Comparison of ENCODE assay signal across 9 mouse cellular contexts in the genomic region with DNA sequence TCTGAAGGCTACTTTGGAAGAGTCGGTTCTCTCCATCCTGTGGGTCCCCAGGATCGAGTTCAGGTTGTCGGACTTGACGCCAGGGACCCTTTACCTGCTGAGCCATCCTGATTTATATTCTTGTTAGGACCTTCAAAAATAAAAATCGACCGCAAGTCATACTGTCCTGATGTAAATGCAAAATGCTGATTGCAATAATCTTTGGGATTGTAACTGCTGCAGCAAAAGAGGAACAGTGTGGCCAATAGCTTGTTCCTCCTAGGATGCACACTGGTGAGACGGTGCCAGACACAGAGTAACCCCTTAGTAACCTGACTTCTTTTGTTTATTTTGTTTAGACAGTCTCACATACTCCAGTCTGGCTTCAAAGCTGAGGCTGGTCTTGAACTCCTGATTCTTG. TPM values are rescaled to one million over a fixed set of nuclear protein-coding genes. Genes with fewer than 3 reads are reported as not detected.
DNase-seq lines count a peak whose midpoint lies in the region; ATAC-seq and TF ChIP-seq lines count a peak whose summit lies in the region.
"Had no signal": no experiment of that assay in that cellular context is flagged by ENCODE, and none has a peak within 500 bp of the region (broad histone marks: within the 10 kb centered on the region; RNA-seq: fewer than 3 reads in every experiment).

No protein-coding gene starts in this region.

- H3K9me3 ChIP-seq in kidney, embryonic 14.5 days (ENCODE audit: control insufficient read depth, low read length): no peaks in the 10 kb centered on the region
- no peaks in the 10 kb centered on the region for H3K9me3 ChIP-seq in embryonic facial prominence, embryonic 15.5 days (replicated peaks)
- no peaks in the 10 kb centered on the region for H3K9me3 ChIP-seq in intestine, postnatal 0 days (ENCODE audit: control insufficient read depth)

- peak overlapping the region; percentile 80; the same call in 1 of the 2 replicates for H3K9ac ChIP-seq in kidney, embryonic 14.5 days (ENCODE audit: low read depth, low read length)
- H3K9ac ChIP-seq in embryonic facial prominence, embryonic 15.5 days: no peak overlapping the region
- H3K9ac ChIP-seq in intestine, postnatal 0 days (ENCODE audit: low read depth, low read length): no peak overlapping the region

- H3K4me1 ChIP-seq in kidney, embryonic 14.5 days (ENCODE audit: control insufficient read depth, insufficient read depth, low read length): 0 out of 2 replicates have a peak, but pooled peaks cover 4% of the 10 kb centered on the region
- no peaks in the 10 kb centered on the region; the same call in 1 of the 2 replicates for H3K4me1 ChIP-seq in kidney, adult 2 months (ENCODE audit: control insufficient read depth, insufficient read depth, low read length)
- peaks cover 16% of the 10 kb centered on the region; the same call in 1 of the 2 replicates for H3K4me1 ChIP-seq in embryonic facial prominence, embryonic 15.5 days
- H3K4me1 ChIP-seq in intestine, postnatal 0 days (replicated peaks; ENCODE audit: control insufficient read depth, insufficient read depth, low read length): no peaks in the 10 kb centered on the region

- intact Hi-C loops in left cerebral cortex, postnatal 25 days (cut with DNase I): no loop called here

- peak overlapping the region; percentile 90; the same call in 1 of the 2 replicates for H3K27ac ChIP-seq in kidney, embryonic 14.5 days (ENCODE audit: low read depth, low read length)
- no peak overlapping the region for H3K27ac ChIP-seq in kidney, adult 2 months (ENCODE audit: insufficient read depth, low read depth, low read length)
- peak overlapping the region; percentile 82; the same call in 1 of the 2 replicates for H3K27ac ChIP-seq in embryonic facial prominence, embryonic 15.5 days (replicated peaks)
- H3K27ac ChIP-seq in intestine, postnatal 0 days (ENCODE audit: low read depth, low read length): no peak overlapping the region

- TF ChIP-seq POLR2A in kidney, adult 2 months (IDR thresholded peaks at IDR 0.05; ENCODE audit: low read depth, low read length): no peak
- TF ChIP-seq POLR2A in myocyte (IDR thresholded peaks at IDR 0.05; ENCODE audit: insufficient read length, low read depth): no peak

- no peak for ATAC-seq in kidney, embryonic 14.5 days (ENCODE audit: low FRiP score, low TSS enrichment)
- ATAC-seq in embryonic facial prominence, embryonic 15.5 days (ENCODE audit: insufficient number of reproducible peaks, low FRiP score, low TSS enrichment, low read depth): no peak
- ATAC-seq in intestine, postnatal 0 days: no peak
- ATAC-seq in inflammation-experienced regulatory T-cells, adult 6 months: no peak

- H3K4me2 ChIP-seq in kidney, embryonic 14.5 days (replicated peaks; ENCODE audit: low read depth, low read length): peak overlapping the region; percentile 97
- H3K4me2 ChIP-seq in embryonic facial prominence, embryonic 15.5 days (replicated peaks): peak overlapping the region; percentile 91
- H3K4me2 ChIP-seq in intestine, postnatal 0 days (replicated peaks; ENCODE audit: low read depth): peak overlapping the region; percentile 95
- H3K4me2 ChIP-seq in myocyte (ENCODE audit: low read depth): no peak overlapping the region

- H3ac ChIP-seq in myocyte (ENCODE audit: control insufficient read depth, insufficient read length): peak overlapping the region; percentile 81

- no peak for TF ChIP-seq CTCF in kidney, adult 2 months (conservative IDR thresholded peaks at IDR 0.05; ENCODE audit: insufficient read depth, insufficient read length, low read depth, low read length)
- no peak for TF ChIP-seq CTCF in intestine, postnatal 0 days (IDR thresholded peaks at IDR 0.05; ENCODE audit: low read depth)

- H3K79me2 ChIP-seq in myocyte (ENCODE audit: control insufficient read depth, insufficient read depth): no peaks in the 10 kb centered on the region

- H3K27me3 ChIP-seq in kidney, embryonic 14.5 days (ENCODE audit: control insufficient read depth, insufficient read depth, low read length): no peaks in the 10 kb centered on the region
- no peaks in the 10 kb centered on the region for H3K27me3 ChIP-seq in kidney, adult 2 months (replicated peaks; ENCODE audit: control insufficient read depth, insufficient read depth, low read length)
- H3K27me3 ChIP-seq in embryonic facial prominence, embryonic 15.5 days: no peaks in the 10 kb centered on the region
- H3K27me3 ChIP-seq in intestine, postnatal 0 days (replicated peaks; ENCODE audit: control insufficient read depth, insufficient read depth, low read length): no peaks in the 10 kb centered on the region
- H3K27me3 ChIP-seq in myocyte (ENCODE audit: control insufficient read depth, insufficient read depth, insufficient read length): no peaks in the 10 kb centered on the region

- H3K36me3 ChIP-seq in kidney, embryonic 14.5 days (ENCODE audit: control insufficient read depth, insufficient read depth, low read length): peaks cover 17% of the 10 kb centered on the region; the same call in 1 of the 2 replicates
- H3K36me3 ChIP-seq in kidney, adult 2 months (ENCODE audit: control insufficient read depth, insufficient read depth, low read length): no peaks in the 10 kb centered on the region
- H3K36me3 ChIP-seq in embryonic facial prominence, embryonic 15.5 days: peaks cover 22% of the 10 kb centered on the region; the same call in 1 of the 2 replicates
- peaks cover 3% of the 10 kb centered on the region; the same call in 1 of the 2 replicates for H3K36me3 ChIP-seq in intestine, postnatal 0 days (ENCODE audit: control insufficient read depth, insufficient read depth)
- no peaks in the 10 kb centered on the region for H3K36me3 ChIP-seq in myocyte (ENCODE audit: control insufficient read depth, insufficient read depth)

- DNase-seq in kidney, adult 2 months: no peak
- DNase-seq in right cerebral cortex, postnatal 25 days: no peak
- no peak for DNase-seq in left cerebral cortex, postnatal 25 days (ENCODE audit: low spot score in 2 of 2)
- DNase-seq: thymus, postnatal 14 days had no signal

- H3K4me3 ChIP-seq in kidney, embryonic 14.5 days (ENCODE audit: low read length): peak overlapping the region; percentile 75; the same call in 1 of the 2 replicates
- no peak overlapping the region for H3K4me3 ChIP-seq in kidney, adult 2 months (ENCODE audit: insufficient read depth, low read depth, low read length)
- peak overlapping the region; percentile 80; the same call in 1 of the 2 replicates for H3K4me3 ChIP-seq in embryonic facial prominence, embryonic 15.5 days (replicated peaks)
- H3K4me3 ChIP-seq in intestine, postnatal 0 days (ENCODE audit: low read depth, low read length): peak overlapping the region; percentile 64; the same call in 1 of the 2 replicates
- H3K4me3 ChIP-seq in myocyte: peak overlapping the region; percentile 50

- WGBS in kidney, embryonic 14.5 days: 67% methylated on average over 7 of the region's 7 CpGs
- WGBS in kidney, adult 2 months: 67% methylated on average over 7 of the region's 7 CpGs
- WGBS in embryonic facial prominence, embryonic 15.5 days: 63% methylated on average over 7 of the region's 7 CpGs
- WGBS in intestine, postnatal 0 days: 73% methylated on average over 7 of the region's 7 CpGs

RNA-seq across cellular contexts. Expression of a gene that starts 1.3 kb away (rescaled TPM):
- polyA plus RNA-seq in kidney, embryonic 14.5 days (2014; fragmentation: Nextera tagmentation; extraction: Ambion mirVana): 9.7 and 10.2 TPM in 2 replicates
- 3.6 and 4.4 TPM in 2 replicates for polyA plus RNA-seq in kidney, adult 2 months (2012; rRNA removed)
- 8.5 and 8.6 TPM in 2 replicates for polyA plus RNA-seq in embryonic facial prominence, embryonic 15.5 days (2015; fragmentation: Nextera tagmentation; extraction: Ambion mirVana)
- 5.2 and 6.0 TPM in 2 replicates for polyA plus RNA-seq in intestine, postnatal 0 days (2015; fragmentation: Nextera tagmentation; extraction: Ambion mirVana)
- 2.5 TPM for polyA plus RNA-seq in myocyte (2012; fragmentation: generic; extraction: Trizol)
- polyA plus RNA-seq in inflammation-experienced regulatory T-cells, adult 6 months (2017; shearing (Covaris generic)): under 1 TPM in 1 of 3 experiments, not detected in 2; 0.55 TPM
- 10 to 100 TPM in 1 of 2 experiments, 1 to 10 TPM in 1; 8.9 to 10.3 TPM for total RNA-seq in left cerebral cortex, postnatal 25 days (2021)

RNA-seq across cellular contexts. Expression of a gene that starts 8.2 kb away (rescaled TPM):
- polyA plus RNA-seq in kidney, embryonic 14.5 days (2014; fragmentation: Nextera tagmentation; extraction: Ambion mirVana): 57.8 and 61.5 TPM in 2 replicates
- 4.2 and 5.7 TPM in 2 replicates for polyA plus RNA-seq in kidney, adult 2 months (2012; rRNA removed)
- 61.1 and 65.6 TPM in 2 replicates for polyA plus RNA-seq in embryonic facial prominence, embryonic 15.5 days (2015; fragmentation: Nextera tagmentation; extraction: Ambion mirVana)
- 12.1 and 13.0 TPM in 2 replicates for polyA plus RNA-seq in intestine, postnatal 0 days (2015; fragmentation: Nextera tagmentation; extraction: Ambion mirVana)
- 11.5 TPM for polyA plus RNA-seq in myocyte (2012; fragmentation: generic; extraction: Trizol)
- 10 to 100 TPM; 49.4 to 55.0 (median 54.5) TPM for polyA plus RNA-seq in inflammation-experienced regulatory T-cells, adult 6 months (2017; shearing (Covaris generic))
- 10 to 100 TPM; 15.6 to 16.9 TPM for total RNA-seq in left cerebral cortex, postnatal 25 days (2021)

RNA-seq across cellular contexts. Expression of a gene that starts 8.2 kb away (rescaled TPM):
- 80.9 and 109 TPM in 2 replicates for polyA plus RNA-seq in kidney, embryonic 14.5 days (2014; fragmentation: Nextera tagmentation; extraction: Ambion mirVana)
- polyA plus RNA-seq in kidney, adult 2 months (2012; rRNA removed): 52.6 and 56.3 TPM in 2 replicates
- polyA plus RNA-seq in embryonic facial prominence, embryonic 15.5 days (2015; fragmentation: Nextera tagmentation; extraction: Ambion mirVana): 77.2 and 87.7 TPM in 2 replicates
- polyA plus RNA-seq in intestine, postnatal 0 days (2015; fragmentation: Nextera tagmentation; extraction: Ambion mirVana): 21.8 and 23.5 TPM in 2 replicates
- polyA plus RNA-seq in myocyte (2012; fragmentation: generic; extraction: Trizol): 47.1 TPM
- 10 to 100 TPM; 56.3 to 64.3 (median 58.1) TPM for polyA plus RNA-seq in inflammation-experienced regulatory T-cells, adult 6 months (2017; shearing (Covaris generic))
- 10 to 100 TPM; 39.3 to 42.0 TPM for total RNA-seq in left cerebral cortex, postnatal 25 days (2021)

RNA-seq across cellular contexts. Expression of a gene that starts 23.2 kb away (rescaled TPM):
- polyA plus RNA-seq in kidney, embryonic 14.5 days (2014; fragmentation: Nextera tagmentation; extraction: Ambion mirVana): 176 and 241 TPM in 2 replicates
- 15.5 and 16.5 TPM in 2 replicates for polyA plus RNA-seq in kidney, adult 2 months (2012; rRNA removed)
- polyA plus RNA-seq in embryonic facial prominence, embryonic 15.5 days (2015; fragmentation: Nextera tagmentation; extraction: Ambion mirVana): 141 and 142 TPM in 2 replicates
- polyA plus RNA-seq in intestine, postnatal 0 days (2015; fragmentation: Nextera tagmentation; extraction: Ambion mirVana): 35.9 and 39.1 TPM in 2 replicates
- polyA plus RNA-seq in myocyte (2012; fragmentation: generic; extraction: Trizol): 55.4 TPM
- 10 to 100 TPM; 47.6 to 94.8 (median 56.4) TPM for polyA plus RNA-seq in inflammation-experienced regulatory T-cells, adult 6 months (2017; shearing (Covaris generic))
- total RNA-seq in left cerebral cortex, postnatal 25 days (2021): 10 to 100 TPM; 11.7 to 13.7 TPM

RNA-seq across cellular contexts. Expression of a gene that starts 23.7 kb away (rescaled TPM):
- polyA plus RNA-seq in kidney, embryonic 14.5 days (2014; fragmentation: Nextera tagmentation; extraction: Ambion mirVana): 18.1 and 22.6 TPM in 2 replicates
- polyA plus RNA-seq in kidney, adult 2 months (2012; rRNA removed): 22.9 and 23.6 TPM in 2 replicates
- polyA plus RNA-seq in embryonic facial prominence, embryonic 15.5 days (2015; fragmentation: Nextera tagmentation; extraction: Ambion mirVana): 26.9 and 27.4 TPM in 2 replicates
- polyA plus RNA-seq in intestine, postnatal 0 days (2015; fragmentation: Nextera tagmentation; extraction: Ambion mirVana): 4.8 and 5.5 TPM in 2 replicates
- polyA plus RNA-seq in myocyte (2012; fragmentation: generic; extraction: Trizol): 10.4 TPM
- polyA plus RNA-seq in inflammation-experienced regulatory T-cells, adult 6 months (2017; shearing (Covaris generic)): 1 to 10 TPM; 4.9 to 7.5 (median 7.4) TPM
- total RNA-seq in left cerebral cortex, postnatal 25 days (2021): 10 to 100 TPM; 22.9 to 23.4 TPM

Comparison
In these comparisons a context has a peak if more than half of its experiments do, and no peak if none do; other contexts are left out.
1. H3K27ac ChIP-seq: peak in kidney, embryonic 14.5 days (single experiment) and embryonic facial prominence, embryonic 15.5 days (single experiment); none in kidney, adult 2 months (single experiment) and intestine, postnatal 0 days (single experiment).